Mouse (Mus musculus): ENCODE data around the gene Csdc2. TPM values are rescaled to one million over a fixed set of nuclear protein-coding genes. Genes with fewer than 3 reads are reported as not detected.
A peak's percentile ranks its signal among the peaks of the same experiment; 100 is the strongest.

Csdc2 gene
- polyA plus RNA-seq, 1 experiment, result 9.2 TPM

DNA sequence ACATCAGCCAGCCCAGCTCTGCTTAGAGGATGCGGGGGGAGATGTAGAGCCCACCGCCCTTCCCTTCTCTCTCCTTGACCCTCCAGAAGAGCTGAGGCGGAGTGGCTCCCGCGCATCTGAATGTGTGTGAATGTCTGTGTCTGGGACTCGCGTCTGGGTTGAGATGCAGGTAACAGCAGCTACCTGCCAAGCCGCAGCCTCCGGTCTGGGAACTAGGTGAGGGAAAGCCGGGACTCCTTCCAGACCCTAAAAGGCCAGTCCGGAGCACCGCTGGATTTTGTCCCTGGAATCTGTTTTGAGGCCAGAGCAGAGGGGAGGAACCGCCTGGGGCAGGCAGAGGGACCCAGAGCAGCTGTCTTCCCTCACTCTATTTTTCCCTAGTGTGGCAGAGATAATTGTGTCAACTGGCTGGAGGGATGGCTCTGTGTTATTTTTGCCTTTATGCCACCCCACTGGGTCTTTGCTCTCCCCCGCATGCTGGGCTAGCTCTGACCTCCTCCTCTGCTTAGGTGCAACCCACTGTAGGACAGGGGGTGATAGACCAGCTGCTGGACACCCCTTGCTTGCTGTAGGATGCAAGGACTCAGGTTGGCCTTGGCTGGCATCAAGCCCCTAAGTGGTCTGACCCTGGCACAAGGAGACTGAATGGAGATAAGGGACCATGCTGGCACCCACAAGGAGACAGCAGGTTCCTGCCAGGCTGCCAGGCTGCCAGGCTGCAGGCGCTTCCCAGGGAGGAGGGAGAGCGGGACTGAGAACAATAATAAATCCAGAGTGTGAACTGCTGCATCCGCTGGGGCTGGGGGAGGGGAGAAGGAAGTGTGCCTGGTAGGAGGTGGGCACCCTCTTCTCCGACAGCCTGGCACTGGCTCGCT lies 776 bp downstream of the Csdc2 start:
- Histone ChIP-seq H3K36me3 (ENCODE audit: control insufficient read depth, insufficient read depth, low read length) (no peaks in the 10 kb centered on the region), H3K27me3 (ENCODE audit: control insufficient read depth, insufficient read depth, low read length) (no peaks in the 10 kb centered on the region), H3K27ac (ENCODE audit: control insufficient read depth, insufficient read depth, low read depth, low read length) (peak overlapping the region; percentile 75), H3K4me1 (ENCODE audit: control insufficient read depth, insufficient read depth, low read length) (peaks cover 7% of the 10 kb centered on the region; the same call in 1 of the 2 replicates), H3K4me3 (ENCODE audit: control insufficient read depth, low read depth, low read length) (peak overlapping the region; percentile 31)
- no peak for TF ChIP-seq POLR2A (IDR thresholded peaks at IDR 0.05; ENCODE audit: control insufficient read depth, low read depth, low read length)
- TF ChIP-seq CTCF (IDR thresholded peaks at IDR 0.05; ENCODE audit: control insufficient read depth, insufficient read depth, insufficient replicate concordance, low read depth, low read length), result no peak

DNA sequence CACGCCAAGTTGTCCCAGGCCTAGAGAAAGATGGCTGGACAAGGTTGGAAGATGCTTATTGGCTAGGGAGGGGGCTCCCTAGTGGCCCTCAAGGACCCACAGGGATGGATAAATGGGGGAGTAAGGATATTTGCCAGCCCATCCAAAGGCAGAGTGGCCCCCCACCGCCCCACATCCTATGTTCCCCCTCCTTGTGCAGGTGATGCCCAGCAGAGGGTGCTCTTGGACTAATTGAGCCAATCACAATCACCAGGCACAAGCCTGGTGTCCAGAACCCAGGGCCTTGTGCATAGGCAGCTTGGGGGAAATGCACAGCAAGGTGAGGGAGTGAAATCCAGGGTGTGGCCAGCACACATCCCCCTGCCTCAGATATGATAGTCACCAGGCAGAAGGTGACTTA lies 1.7 kb downstream of the Csdc2 start:
- no peak overlapping the region for H3K4me3 ChIP-seq (ENCODE audit: control insufficient read depth, low read depth, low read length)
- H3K27ac ChIP-seq (ENCODE audit: control insufficient read depth, insufficient read depth, low read depth, low read length), result no peak overlapping the region
- peaks cover 11% of the 10 kb centered on the region for H3K4me1 ChIP-seq (ENCODE audit: control insufficient read depth, insufficient read depth, low read length)
- H3K36me3 ChIP-seq (ENCODE audit: control insufficient read depth, insufficient read depth, low read length), result no peaks in the 10 kb centered on the region
- no peaks in the 10 kb centered on the region for H3K27me3 ChIP-seq (ENCODE audit: control insufficient read depth, insufficient read depth, low read length)
- TF ChIP-seq CTCF (IDR thresholded peaks at IDR 0.05; ENCODE audit: control insufficient read depth, insufficient read depth, insufficient replicate concordance, low read depth, low read length), result peak; percentile 62; the same call in 1 of the 2 replicates
- no peak for TF ChIP-seq POLR2A (IDR thresholded peaks at IDR 0.05; ENCODE audit: control insufficient read depth, low read depth, low read length)

DNA sequence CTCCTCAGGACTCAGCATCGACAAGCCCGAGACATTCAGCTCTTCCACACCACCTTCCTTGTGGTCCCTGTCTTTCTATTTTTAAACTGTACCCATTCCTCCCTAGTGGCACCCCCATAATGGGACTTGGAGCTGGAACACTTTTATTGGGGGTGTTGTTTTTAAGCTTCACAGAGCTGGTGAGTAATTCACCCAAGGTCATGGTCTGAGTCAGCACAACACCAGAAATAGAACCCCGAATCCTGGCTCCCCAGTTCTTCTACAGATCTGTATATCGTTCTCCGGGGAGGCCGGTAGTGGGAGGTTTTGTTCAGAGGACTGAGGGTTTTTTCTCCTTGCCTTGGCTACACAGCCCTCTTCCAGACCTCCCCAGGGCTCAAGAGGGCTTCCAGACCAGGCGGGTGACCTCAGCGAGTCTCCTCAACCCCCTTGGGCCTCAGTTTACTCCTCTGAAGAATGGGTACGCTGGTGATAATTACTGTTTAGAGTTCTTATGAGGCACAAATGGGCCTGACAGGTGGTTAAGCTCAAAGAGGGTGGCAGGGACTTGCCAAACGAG lies 2.7 kb downstream of the Csdc2 start:
- no peak overlapping the region for H3K27ac ChIP-seq (ENCODE audit: control insufficient read depth, insufficient read depth, low read depth, low read length)
- no peaks in the 10 kb centered on the region for H3K27me3 ChIP-seq (ENCODE audit: control insufficient read depth, insufficient read depth, low read length)
- H3K4me1 ChIP-seq (ENCODE audit: control insufficient read depth, insufficient read depth, low read length), result peaks cover 12% of the 10 kb centered on the region
- no peaks in the 10 kb centered on the region for H3K36me3 ChIP-seq (ENCODE audit: control insufficient read depth, insufficient read depth, low read length)
- no peak overlapping the region for H3K4me3 ChIP-seq (ENCODE audit: control insufficient read depth, low read depth, low read length)
- no peak for TF ChIP-seq POLR2A (IDR thresholded peaks at IDR 0.05; ENCODE audit: control insufficient read depth, low read depth, low read length)
- no peak for TF ChIP-seq CTCF (IDR thresholded peaks at IDR 0.05; ENCODE audit: control insufficient read depth, insufficient read depth, insufficient replicate concordance, low read depth, low read length)

DNA sequence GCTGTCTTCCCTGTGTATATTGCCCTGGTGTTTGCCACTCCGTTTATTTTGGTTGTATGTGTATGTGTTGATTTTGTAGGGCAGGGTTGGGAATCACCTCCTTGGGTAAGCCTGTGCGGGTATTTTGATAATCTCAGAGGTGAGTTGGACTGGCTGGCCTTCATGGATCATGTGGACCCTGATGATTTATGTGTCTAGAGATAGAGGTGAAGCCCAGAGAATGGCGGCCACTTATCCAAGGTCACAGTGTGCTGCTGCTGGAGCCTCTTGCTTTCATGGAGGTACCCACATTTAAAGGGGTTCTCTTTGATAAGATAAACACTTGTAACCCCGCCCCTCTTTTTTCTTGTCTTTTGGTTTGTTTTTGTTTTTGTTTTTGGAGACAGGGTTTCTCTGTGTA lies 3.2 kb downstream of the Csdc2 start:
- H3K36me3 ChIP-seq (ENCODE audit: control insufficient read depth, insufficient read depth, low read length), result no peaks in the 10 kb centered on the region
- TF ChIP-seq CTCF (IDR thresholded peaks at IDR 0.05; ENCODE audit: control insufficient read depth, insufficient read depth, insufficient replicate concordance, low read depth, low read length) (no peak), POLR2A (IDR thresholded peaks at IDR 0.05; ENCODE audit: control insufficient read depth, low read depth, low read length) (no peak)
- no peaks in the 10 kb centered on the region for H3K27me3 ChIP-seq (ENCODE audit: control insufficient read depth, insufficient read depth, low read length)
- H3K4me3 ChIP-seq (ENCODE audit: control insufficient read depth, low read depth, low read length), result no peak overlapping the region
- no peak overlapping the region for H3K27ac ChIP-seq (ENCODE audit: control insufficient read depth, insufficient read depth, low read depth, low read length)
- H3K4me1 ChIP-seq (ENCODE audit: control insufficient read depth, insufficient read depth, low read length), result peaks cover 12% of the 10 kb centered on the region

DNA sequence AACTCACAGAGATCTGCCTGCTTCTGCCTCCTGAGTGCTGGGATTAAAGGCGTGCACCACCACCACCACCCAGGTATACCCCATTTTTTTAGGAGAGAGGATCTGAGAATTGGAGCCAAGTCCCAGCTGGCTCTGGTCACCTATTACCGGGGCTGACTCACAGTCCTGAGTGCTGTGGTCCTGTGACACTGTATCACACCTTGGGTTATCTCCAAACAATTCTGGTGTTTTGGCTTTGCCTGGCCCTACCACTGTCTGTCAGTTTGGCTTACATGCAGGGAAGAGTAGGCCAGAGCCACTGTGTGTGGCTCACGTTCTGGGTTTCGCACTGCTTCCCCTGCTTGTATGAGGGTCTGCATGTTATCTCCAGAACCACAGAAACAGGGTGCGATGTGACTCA lies 3.7 kb downstream of the Csdc2 start:
- Histone ChIP-seq H3K27me3 (ENCODE audit: control insufficient read depth, insufficient read depth, low read length) (no peaks in the 10 kb centered on the region), H3K4me1 (ENCODE audit: control insufficient read depth, insufficient read depth, low read length) (peaks cover 12% of the 10 kb centered on the region), H3K27ac (ENCODE audit: control insufficient read depth, insufficient read depth, low read depth, low read length) (no peak overlapping the region), H3K4me3 (ENCODE audit: control insufficient read depth, low read depth, low read length) (no peak overlapping the region), H3K36me3 (ENCODE audit: control insufficient read depth, insufficient read depth, low read length) (no peaks in the 10 kb centered on the region)
- no peak for TF ChIP-seq POLR2A (IDR thresholded peaks at IDR 0.05; ENCODE audit: control insufficient read depth, low read depth, low read length)
- no peak for TF ChIP-seq CTCF (IDR thresholded peaks at IDR 0.05; ENCODE audit: control insufficient read depth, insufficient read depth, insufficient replicate concordance, low read depth, low read length)

DNA sequence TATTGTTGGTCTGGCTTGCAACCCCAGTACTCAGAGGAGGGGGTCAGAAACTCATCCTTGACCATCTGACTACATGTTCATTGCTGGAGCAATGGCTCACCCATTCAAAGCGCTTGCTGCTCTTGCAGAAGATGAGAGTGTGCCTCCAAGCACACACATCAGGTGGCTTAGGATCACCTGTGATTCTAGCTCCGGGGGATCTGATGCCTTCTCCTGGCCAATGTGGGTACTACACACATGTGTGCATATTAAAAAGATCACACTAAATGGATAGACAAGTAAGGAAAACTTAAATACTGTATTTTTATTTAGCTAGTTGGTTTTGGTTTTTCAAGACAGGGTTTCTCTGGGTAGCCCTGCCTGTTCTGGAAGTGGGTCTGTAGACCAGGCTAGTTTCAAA lies 4.5 kb downstream of the Csdc2 start:
- Histone ChIP-seq H3K27ac (ENCODE audit: control insufficient read depth, insufficient read depth, low read depth, low read length) (no peak overlapping the region), H3K36me3 (ENCODE audit: control insufficient read depth, insufficient read depth, low read length) (no peaks in the 10 kb centered on the region), H3K4me1 (ENCODE audit: control insufficient read depth, insufficient read depth, low read length) (peaks cover 12% of the 10 kb centered on the region), H3K27me3 (ENCODE audit: control insufficient read depth, insufficient read depth, low read length) (no peaks in the 10 kb centered on the region), H3K4me3 (ENCODE audit: control insufficient read depth, low read depth, low read length) (no peak overlapping the region)
- TF ChIP-seq CTCF (IDR thresholded peaks at IDR 0.05; ENCODE audit: control insufficient read depth, insufficient read depth, insufficient replicate concordance, low read depth, low read length) (no peak), POLR2A (IDR thresholded peaks at IDR 0.05; ENCODE audit: control insufficient read depth, low read depth, low read length) (no peak)

DNA sequence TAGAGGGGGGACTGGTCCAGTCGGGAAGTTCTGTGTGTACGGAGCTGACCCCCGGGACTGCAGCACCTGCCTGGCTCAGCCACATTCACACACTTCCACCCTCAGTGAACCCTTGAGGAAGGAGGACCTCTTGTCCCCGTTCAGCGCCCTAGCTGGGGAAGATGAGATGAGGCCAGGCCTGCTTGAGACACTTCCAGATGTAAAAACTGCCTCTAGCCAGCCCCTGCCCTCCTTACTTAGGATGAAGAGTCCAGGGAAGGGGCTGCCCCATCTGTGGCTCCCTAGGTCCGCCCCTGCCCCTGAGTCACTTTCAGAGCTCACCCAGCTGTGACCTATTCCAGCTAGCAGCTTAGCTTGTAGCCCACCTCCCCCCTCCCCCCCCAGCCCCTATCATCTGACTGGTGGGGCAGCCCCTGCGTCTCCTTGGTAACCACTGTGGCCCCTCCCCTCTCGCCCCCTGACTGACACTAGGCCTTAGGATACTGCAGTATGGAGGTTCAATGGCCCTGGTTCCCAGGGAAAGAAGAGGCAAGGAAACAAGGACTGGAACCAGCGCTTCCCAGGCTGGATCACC lies 6.7 kb downstream of the Csdc2 start:
- Histone ChIP-seq H3K27me3 (ENCODE audit: control insufficient read depth, insufficient read depth, low read length) (no peaks in the 10 kb centered on the region), H3K4me3 (ENCODE audit: control insufficient read depth, low read depth, low read length) (no peak overlapping the region), H3K4me1 (ENCODE audit: control insufficient read depth, insufficient read depth, low read length) (peaks cover 9% of the 10 kb centered on the region), H3K27ac (ENCODE audit: control insufficient read depth, insufficient read depth, low read depth, low read length) (no peak overlapping the region), H3K36me3 (ENCODE audit: control insufficient read depth, insufficient read depth, low read length) (no peaks in the 10 kb centered on the region)
- no peak for TF ChIP-seq POLR2A (IDR thresholded peaks at IDR 0.05; ENCODE audit: control insufficient read depth, low read depth, low read length)
- TF ChIP-seq CTCF (IDR thresholded peaks at IDR 0.05; ENCODE audit: control insufficient read depth, insufficient read depth, insufficient replicate concordance, low read depth, low read length), result no peak
